Mouse (Mus musculus): ENCODE measurements around the gene B230219D22Rik. TPM values are rescaled to one million over a fixed set of nuclear protein-coding genes. Genes with fewer than 3 reads are reported as not detected.

Gene B230219D22Rik
- polyA plus RNA-seq (2014; fragmentation: Illumina TruSeq; extraction: RNeasy Lipid Tissue Mini Kit (QIAGEN cat#74804)), result 208 TPM

GRCm38 (mm10) chr13:55692535-55693242 is at the start of gene B230219D22Rik:
B230219D22Rik (plus strand) TSS chr13:55693124.

GRCm38 (mm10) chr13:55714501-55715166 is 21.7 kb downstream of the B230219D22Rik start, which contains the start of gene Txndc15:
Txndc15 (plus strand) TSS chr13:55714650.

GRCm38 (mm10) chr13:55727120-55727838 is 34.4 kb downstream of the B230219D22Rik start, which contains the start of gene Pcbd2:
Pcbd2 (plus strand) TSS chr13:55727368.

Other genes with a start within 250 kb of the B230219D22Rik start
- 4.1 TPM for gene Grk6, start 248.1 kb upstream of the B230219D22Rik start, polyA plus RNA-seq (2014; fragmentation: Illumina TruSeq; extraction: RNeasy Lipid Tissue Mini Kit (QIAGEN cat#74804))
- not detected for gene Prr7, start 228.9 kb upstream of the B230219D22Rik start, polyA plus RNA-seq (2014; fragmentation: Illumina TruSeq; extraction: RNeasy Lipid Tissue Mini Kit (QIAGEN cat#74804))
- 3.1 TPM for gene Dbn1, start 205.0 kb upstream of the B230219D22Rik start, polyA plus RNA-seq (2014; fragmentation: Illumina TruSeq; extraction: RNeasy Lipid Tissue Mini Kit (QIAGEN cat#74804))
- gene Pdlim7, start 179.4 kb upstream of the B230219D22Rik start, polyA plus RNA-seq (2014; fragmentation: Illumina TruSeq; extraction: RNeasy Lipid Tissue Mini Kit (QIAGEN cat#74804)), result 0.43 TPM
- not detected for gene Dok3, start 163.8 kb upstream of the B230219D22Rik start, polyA plus RNA-seq (2014; fragmentation: Illumina TruSeq; extraction: RNeasy Lipid Tissue Mini Kit (QIAGEN cat#74804))
- gene Ddx41, start 156.5 kb upstream of the B230219D22Rik start, polyA plus RNA-seq (2014; fragmentation: Illumina TruSeq; extraction: RNeasy Lipid Tissue Mini Kit (QIAGEN cat#74804)), result 2.7 TPM
- 4.6 TPM for gene Fam193b, start 122.0 kb upstream of the B230219D22Rik start, polyA plus RNA-seq (2014; fragmentation: Illumina TruSeq; extraction: RNeasy Lipid Tissue Mini Kit (QIAGEN cat#74804))
- gene Tmed9, start 119.4 kb upstream of the B230219D22Rik start, polyA plus RNA-seq (2014; fragmentation: Illumina TruSeq; extraction: RNeasy Lipid Tissue Mini Kit (QIAGEN cat#74804)), result 84.6 TPM
- 1.7 TPM for gene B4galt7, start 93.2 kb upstream of the B230219D22Rik start, polyA plus RNA-seq (2014; fragmentation: Illumina TruSeq; extraction: RNeasy Lipid Tissue Mini Kit (QIAGEN cat#74804))
- 59.7 TPM for gene Caml, start 70.1 kb upstream of the B230219D22Rik start, polyA plus RNA-seq (2014; fragmentation: Illumina TruSeq; extraction: RNeasy Lipid Tissue Mini Kit (QIAGEN cat#74804))
- gene Ddx46, start 58.1 kb upstream of the B230219D22Rik start, polyA plus RNA-seq (2014; fragmentation: Illumina TruSeq; extraction: RNeasy Lipid Tissue Mini Kit (QIAGEN cat#74804)), result 86.1 TPM
- 112 TPM for gene Txndc15, start 21.5 kb downstream of the B230219D22Rik start, polyA plus RNA-seq (2014; fragmentation: Illumina TruSeq; extraction: RNeasy Lipid Tissue Mini Kit (QIAGEN cat#74804))
- 14.5 TPM for gene Pcbd2, start 34.2 kb downstream of the B230219D22Rik start, polyA plus RNA-seq (2014; fragmentation: Illumina TruSeq; extraction: RNeasy Lipid Tissue Mini Kit (QIAGEN cat#74804))
- not detected for gene Catsper3, start 91.4 kb downstream of the B230219D22Rik start, polyA plus RNA-seq (2014; fragmentation: Illumina TruSeq; extraction: RNeasy Lipid Tissue Mini Kit (QIAGEN cat#74804))
- not detected for gene Pitx1, start 143.1 kb downstream of the B230219D22Rik start, polyA plus RNA-seq (2014; fragmentation: Illumina TruSeq; extraction: RNeasy Lipid Tissue Mini Kit (QIAGEN cat#74804))

Data from ovary, adult 10 weeks (tissue).